Comparison of ENCODE assay signal across 10 mouse cellular contexts in genomic region chr8:127516043-127516442, GRCm38 (mm10).
DNase-seq lines count a peak whose midpoint lies in the region; ATAC-seq lines count a peak whose summit lies in the region.
"Had no signal": no experiment of that assay in that cellular context is flagged by ENCODE, and none has a peak within 500 bp of the region (broad histone marks: within the 10 kb centered on the region; RNA-seq: fewer than 3 reads in every experiment).

No protein-coding gene starts in this region.

- H3K36me3 ChIP-seq in heart, embryonic 10.5 days, result no peaks in the 10 kb centered on the region
- no peaks in the 10 kb centered on the region for H3K36me3 ChIP-seq in liver, embryonic 15.5 days (replicated peaks)
- H3K36me3 ChIP-seq in stomach, embryonic 15.5 days, result no peaks in the 10 kb centered on the region
- no peaks in the 10 kb centered on the region for H3K36me3 ChIP-seq in kidney, embryonic 15.5 days

- no peak overlapping the region for H3K9ac ChIP-seq in liver, embryonic 15.5 days
- H3K9ac ChIP-seq in stomach, embryonic 15.5 days, result no peak overlapping the region
- no peak overlapping the region for H3K9ac ChIP-seq in kidney, embryonic 15.5 days

- no peak overlapping the region for H3K4me2 ChIP-seq in liver, embryonic 15.5 days
- H3K4me2 ChIP-seq in stomach, embryonic 15.5 days, result no peak overlapping the region
- no peak overlapping the region for H3K4me2 ChIP-seq in kidney, embryonic 15.5 days

- peak; percentile 74 for ATAC-seq in liver, embryonic 15.5 days (ENCODE audit: insufficient read depth)
- peak; percentile 65; the same call in 1 of the 2 replicates for ATAC-seq in stomach, embryonic 15.5 days (ENCODE audit: insufficient read depth, low FRiP score, low read depth)
- ATAC-seq in kidney, embryonic 15.5 days (replicated peaks; ENCODE audit: low FRiP score), result no peak
- ATAC-seq in erythroid progenitor cell, adult 5-6 weeks (replicated peaks; ENCODE audit: low FRiP score, poor library complexity, severe bottlenecking), result no peak

- DNase-seq in heart, embryonic 10.5 days (ENCODE audit: low spot score), result peak; percentile 82
- DNase-seq in heart, adult 8-10 months (ENCODE audit: low spot score), result no peak
- DNase-seq in embryo, embryonic 10 days (ENCODE audit: low spot score), result peak; percentile 35
- DNase-seq in urinary bladder, postnatal 14 days (ENCODE audit: low spot score), result no peak
- DNase-seq: heart, adult 11 months had no signal

- peak overlapping the region; percentile 11; the same call in 1 of the 2 replicates for H3K27ac ChIP-seq in heart, embryonic 10.5 days
- H3K27ac ChIP-seq in liver, embryonic 15.5 days (replicated peaks), result no peak overlapping the region
- H3K27ac ChIP-seq in stomach, embryonic 15.5 days, result no peak overlapping the region
- no peak overlapping the region for H3K27ac ChIP-seq in kidney, embryonic 15.5 days

- no peaks in the 10 kb centered on the region for H3K9me3 ChIP-seq in heart, embryonic 10.5 days
- no peaks in the 10 kb centered on the region for H3K9me3 ChIP-seq in liver, embryonic 15.5 days (replicated peaks)
- H3K9me3 ChIP-seq in stomach, embryonic 15.5 days, result no peaks in the 10 kb centered on the region
- no peaks in the 10 kb centered on the region for H3K9me3 ChIP-seq in kidney, embryonic 15.5 days (replicated peaks)

- H3K27me3 ChIP-seq in heart, embryonic 10.5 days (ENCODE audit: insufficient read depth, poor library complexity, severe bottlenecking), result no peaks in the 10 kb centered on the region
- no peaks in the 10 kb centered on the region for H3K27me3 ChIP-seq in liver, embryonic 15.5 days
- H3K27me3 ChIP-seq in stomach, embryonic 15.5 days (replicated peaks), result no peaks in the 10 kb centered on the region
- H3K27me3 ChIP-seq in kidney, embryonic 15.5 days, result no peaks in the 10 kb centered on the region

- WGBS in heart, embryonic 10.5 days, result 24% methylated on average over 2 of the region's 2 CpGs
- 7% methylated on average over 2 of the region's 2 CpGs for WGBS in liver, embryonic 15.5 days (ENCODE audit: insufficient replicate concordance)
- 31% methylated on average over 2 of the region's 2 CpGs for WGBS in stomach, embryonic 15.5 days
- WGBS in kidney, embryonic 15.5 days, result 48% methylated on average over 2 of the region's 2 CpGs

- H3K4me3 ChIP-seq in heart, embryonic 10.5 days, result no peak overlapping the region
- H3K4me3 ChIP-seq in liver, embryonic 15.5 days (replicated peaks), result no peak overlapping the region
- H3K4me3 ChIP-seq in stomach, embryonic 15.5 days (replicated peaks), result no peak overlapping the region
- no peak overlapping the region for H3K4me3 ChIP-seq in kidney, embryonic 15.5 days (replicated peaks)
- H3K4me3 ChIP-seq: erythroblast, embryonic 14.5 days had no signal

- H3K4me1 ChIP-seq in heart, embryonic 10.5 days, result peaks cover 23% of the 10 kb centered on the region
- peaks cover 29% of the 10 kb centered on the region for H3K4me1 ChIP-seq in liver, embryonic 15.5 days (replicated peaks)
- 0 out of 2 replicates have a peak, but pooled peaks cover 3% of the 10 kb centered on the region for H3K4me1 ChIP-seq in stomach, embryonic 15.5 days
- H3K4me1 ChIP-seq in kidney, embryonic 15.5 days, result peaks cover 15% of the 10 kb centered on the region

Comparison
In these comparisons a context has a peak if more than half of its experiments do, and no peak if none do; other contexts are left out.
1. DNase-seq: peak in heart, embryonic 10.5 days (single experiment) and embryo, embryonic 10 days (single experiment); none in heart, adult 8-10 months (single experiment) and urinary bladder, postnatal 14 days (single experiment).
2. ATAC-seq: peak in liver, embryonic 15.5 days (single experiment) and stomach, embryonic 15.5 days (single experiment); none in kidney, embryonic 15.5 days (single experiment) and erythroid progenitor cell, adult 5-6 weeks (single experiment).